Mouse (Mus musculus) WW6 (cell line): ENCODE data around the gene Lin9.
A peak's percentile ranks its signal among the peaks of the same experiment; 100 is the strongest.

Source experiments
- DNase-seq: peaks from one replicate; pipeline ENCODE4 v3.0.0-alpha.2; 2013; ENCODE audit warnings: low read depth, low spot score

Lin9 gene

DNA sequence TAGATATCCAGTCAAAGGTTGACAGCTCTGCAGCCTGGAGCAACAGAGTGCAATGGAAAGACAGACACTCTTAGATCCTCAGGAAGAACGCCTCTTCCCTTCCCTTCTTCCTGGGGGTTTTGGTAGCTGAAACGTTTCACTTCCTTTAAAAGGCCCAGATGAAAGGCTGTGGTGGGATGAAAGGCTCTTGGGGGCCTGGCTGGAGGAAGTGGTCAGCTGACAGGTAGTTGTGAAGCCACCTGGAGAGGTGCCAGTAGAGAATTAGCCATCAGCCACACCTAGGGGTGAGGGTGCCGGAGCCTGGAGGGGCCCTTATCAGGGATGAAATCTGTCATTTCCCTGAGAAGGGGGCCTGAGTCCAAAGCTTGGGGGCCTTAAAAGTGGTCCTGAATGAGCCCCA lies 66.4 kb downstream of the Lin9 start:
- no peak for DNase-seq

GRCm38 (mm10) chr1:180707813-180708212 lies 66.9 kb downstream of the Lin9 start:
- DNase-seq = no peak

DNA sequence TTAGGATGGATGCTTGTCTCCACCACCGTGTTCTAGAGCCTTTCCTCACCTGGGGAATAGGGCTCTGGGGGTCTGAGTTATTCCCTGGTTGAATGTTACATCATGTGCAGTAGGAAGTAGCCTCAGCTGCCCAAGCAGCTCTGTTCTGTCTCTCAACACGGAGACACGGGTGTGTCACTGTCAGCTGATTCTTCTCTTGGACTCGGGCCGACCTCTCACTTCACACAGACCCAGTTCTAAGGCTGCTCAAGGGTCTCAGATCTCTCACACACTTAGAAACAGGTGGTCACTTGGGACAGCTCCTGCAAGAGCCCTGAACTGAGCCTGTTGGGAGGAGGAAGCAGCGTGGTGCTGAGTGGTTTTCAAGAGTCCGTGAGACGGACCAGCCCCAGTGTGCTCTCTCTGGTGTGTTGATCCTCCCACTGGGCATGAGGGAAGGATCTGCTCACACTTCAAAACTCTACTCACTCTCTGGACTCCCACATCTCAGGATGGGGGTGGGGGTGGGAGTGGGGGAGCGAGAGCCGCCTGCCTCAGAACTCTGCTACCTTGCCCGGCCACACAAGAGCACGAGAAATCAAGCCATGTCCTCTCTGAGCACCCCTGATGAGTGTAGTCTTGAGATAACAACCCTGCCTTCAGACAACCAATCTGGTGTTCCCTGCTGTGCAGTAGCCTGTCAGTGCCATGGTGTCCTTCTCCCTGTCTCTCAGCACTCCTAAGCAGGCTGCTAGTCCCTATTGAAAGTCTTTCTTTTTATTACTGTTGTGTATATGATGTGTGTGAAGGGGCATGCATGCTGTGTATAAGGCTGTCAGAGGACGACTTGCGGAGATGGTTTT lies 68.2 kb downstream of the Lin9 start:
- DNase-seq = no peak

GRCm38 (mm10) chr1:180718756-180719155 lies 77.8 kb downstream of the Lin9 start:
- DNase-seq = no peak

GRCm38 (mm10) chr1:180719483-180719882 lies 78.5 kb downstream of the Lin9 start:
- no peak for DNase-seq

GRCm38 (mm10) chr1:180719951-180720689 lies 79.2 kb downstream of the Lin9 start:
- peak; percentile 58 for DNase-seq

DNA sequence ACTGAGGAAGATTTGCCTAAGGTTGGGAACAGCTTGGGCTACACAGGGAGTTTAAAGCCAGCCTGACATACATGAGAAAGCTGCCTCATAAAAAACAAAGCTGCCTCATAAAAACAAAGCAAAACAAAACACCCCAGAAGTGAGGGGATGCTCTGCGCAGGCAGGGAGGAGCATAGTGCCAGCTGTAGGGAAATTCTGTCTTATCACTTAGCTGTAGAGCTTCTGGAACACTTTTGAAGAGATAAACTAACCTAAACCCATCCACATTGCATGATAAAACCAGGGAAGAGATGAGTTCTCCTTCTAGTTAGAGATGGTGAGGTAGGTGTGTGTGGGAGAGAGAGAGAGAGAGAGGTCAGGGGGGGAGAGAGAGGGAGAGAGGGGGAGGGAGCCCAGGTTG lies 81.7 kb downstream of the Lin9 start:
- DNase-seq = no peak

- no peak for DNase-seq
Observed at GRCm38 (mm10) chr1:180723701-180724238, 82.8 kb downstream of the Lin9 start.

- DNase-seq = peak; percentile 67
Observed at GRCm38 (mm10) chr1:180725704-180726179, 84.8 kb downstream of the Lin9 start, which contains the start of gene Acbd3. Gene Acbd3, plus strand, starts transcription at chr1:180726043.

DNA sequence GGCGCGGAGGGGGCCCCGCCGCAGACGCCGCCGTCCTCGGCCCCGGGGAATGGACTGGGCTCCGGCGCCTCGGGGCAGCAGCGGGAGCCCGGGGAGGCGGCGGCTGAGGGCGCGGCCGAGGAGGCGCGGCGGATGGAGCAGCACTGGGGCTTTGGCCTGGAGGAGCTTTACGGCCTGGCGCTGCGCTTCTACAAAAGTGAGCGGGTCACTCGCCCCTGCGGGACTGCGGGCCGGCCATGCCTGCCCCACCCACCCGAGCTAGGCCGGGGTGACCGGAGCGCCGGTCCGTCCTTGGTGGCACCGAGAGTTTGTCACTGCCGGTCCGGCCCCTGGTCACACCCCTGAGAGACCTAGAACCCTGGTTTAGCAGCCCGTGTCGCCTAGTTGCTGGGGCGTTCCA lies 85.2 kb downstream of the Lin9 start:
- DNase-seq = no peak

GRCm38 (mm10) chr1:180729231-180729630 lies 88.3 kb downstream of the Lin9 start:
- no peak for DNase-seq
